Mouse (Mus musculus) megakaryocyte, embryonic 14.5 days (primary cell): Measurements from ENCODE around the gene Ercc6. TPM values are rescaled to one million over a fixed set of nuclear protein-coding genes. Genes with fewer than 3 reads are reported as not detected.

Experiments used
- H3K27me3 ChIP-seq: replicated peaks from 2 replicates; pipeline ENCODE3; 2012; ENCODE audit warnings: inconsistent platforms
- H3K36me3 ChIP-seq: replicated peaks from 2 replicates; pipeline ENCODE3; 2012; ENCODE audit warnings: low read length, inconsistent platforms, mixed read lengths
- H3K4me1 ChIP-seq: 2 replicates; pipeline ENCODE4 v1.6.1; 2012; ENCODE audit warnings: inconsistent platforms
- H3K4me3 ChIP-seq: replicated peaks from 2 replicates; pipeline ENCODE3; 2012; ENCODE audit warnings: moderate library complexity, mild to moderate bottlenecking, inconsistent platforms
- H3K9me3 ChIP-seq: 2 replicates; pipeline ENCODE4 v1.6.1; 2012; ENCODE audit warnings: inconsistent platforms
- FLI1 ChIP-seq: IDR thresholded peaks from 2 replicates; pipeline ENCODE4 v1.6.1; 2012; ENCODE audit warnings: low read length, inconsistent platforms, mixed read lengths
- GATA1 ChIP-seq: IDR thresholded peaks from 3 replicates; pipeline ENCODE4 v1.6.1; 2012; ENCODE audit warnings: mixed read lengths, low read length, inconsistent platforms, borderline replicate concordance
- polyA plus RNA-seq: library from polyadenylated mRNA; stranded (reverse); fragments of >175 nt; gene quantifications from 2 replicates; pipeline ENCODE4 v1.2.3, GENCODE M21; 2012; ENCODE audit warnings: low replicate concordance; ENCODE audit not compliant: insufficient read depth

Gene Ercc6
- polyA plus RNA-seq, 1 experiment, result 1.0 TPM

DNA sequence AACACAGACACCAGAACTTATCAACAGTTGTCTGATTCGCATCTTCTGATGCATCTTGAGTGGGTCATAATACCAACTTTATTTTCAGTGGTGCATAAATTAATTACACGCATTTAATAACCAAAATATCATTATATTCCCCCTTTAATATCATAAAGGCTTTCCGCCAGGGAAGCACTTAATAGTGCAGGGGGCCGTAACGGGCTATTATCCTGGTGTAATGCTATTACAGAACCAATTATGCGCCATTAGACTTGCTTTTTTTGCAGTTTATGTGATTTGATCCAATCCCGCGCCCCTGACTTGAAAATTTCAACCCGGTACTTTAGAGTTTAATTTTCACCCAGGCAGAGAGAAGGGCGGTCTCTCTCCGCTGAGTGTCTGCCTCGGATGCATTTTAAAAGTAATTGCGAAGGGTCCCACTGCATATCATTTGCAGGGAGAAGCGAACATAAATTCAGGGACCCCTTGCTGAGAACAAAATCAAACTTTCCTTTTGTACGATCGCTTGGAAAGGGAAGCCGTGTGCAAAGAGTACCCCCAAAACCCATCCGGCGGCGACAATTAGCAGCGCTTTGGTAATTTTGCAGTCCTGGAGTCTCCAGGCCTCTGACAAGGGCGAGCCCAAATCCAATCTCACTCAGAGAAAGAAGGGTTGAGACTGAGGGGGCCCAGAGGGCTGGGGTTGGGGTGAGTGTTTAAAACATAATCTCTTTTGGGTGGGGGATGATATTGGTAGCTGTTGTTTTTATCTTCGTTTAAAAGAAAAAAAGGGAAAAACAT lies 85.3 kb downstream of the Ercc6 start:
- H3K9me3 ChIP-seq, result peaks cover 4% of the 10 kb centered on the region; the same call in 1 of the 2 replicates
- peaks cover 93% of the 10 kb centered on the region for H3K27me3 ChIP-seq
- no peaks in the 10 kb centered on the region for H3K36me3 ChIP-seq
- H3K4me3 ChIP-seq, result no peak overlapping the region
- TF ChIP-seq FLI1 (no peak), GATA1 (no peak)
- peaks cover 11% of the 10 kb centered on the region for H3K4me1 ChIP-seq

- TF ChIP-seq GATA1 (no peak), FLI1 (no peak)
- Histone ChIP-seq H3K4me1 (peaks cover 11% of the 10 kb centered on the region), H3K4me3 (no peak within 1 kb of the TSS), H3K9me3 (peaks cover 4% of the 10 kb centered on the region; the same call in 1 of the 2 replicates), H3K36me3 (no peaks in the 10 kb centered on the region), H3K27me3 (peaks cover 93% of the 10 kb centered on the region)
Measured at GRCm38 (mm10) chr14:32599290-32600041, 86.1 kb downstream of the Ercc6 start, which contains the start of gene Prrxl1. Prrxl1 (plus strand) TSS chr14:32599407.

DNA sequence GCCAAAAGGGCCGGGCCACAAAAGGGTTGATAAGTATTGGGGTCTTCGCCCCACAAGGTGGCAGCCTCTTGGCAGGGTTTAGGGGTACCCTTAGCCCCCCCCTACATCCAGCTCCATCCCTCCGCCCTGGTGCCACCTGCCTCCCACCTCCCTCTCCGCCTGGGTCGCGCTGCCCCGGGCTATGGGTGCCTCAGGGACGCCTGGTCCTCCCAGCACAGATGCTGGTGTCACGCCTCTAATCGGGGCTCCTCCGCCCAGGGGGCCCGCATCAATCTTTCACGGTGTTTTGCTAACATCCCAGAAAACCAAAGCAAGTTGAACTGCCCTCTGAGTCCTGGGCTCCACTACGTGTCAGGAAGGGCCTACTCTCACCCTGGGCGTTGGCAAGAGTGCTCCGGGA lies 86.8 kb downstream of the Ercc6 start:
- H3K4me1 ChIP-seq, result peaks cover 11% of the 10 kb centered on the region
- H3K36me3 ChIP-seq, result no peaks in the 10 kb centered on the region
- H3K4me3 ChIP-seq, result no peak overlapping the region
- H3K27me3 ChIP-seq, result peaks cover 89% of the 10 kb centered on the region
- peaks cover 4% of the 10 kb centered on the region; the same call in 1 of the 2 replicates for H3K9me3 ChIP-seq
- TF ChIP-seq GATA1 (no peak), FLI1 (no peak)

- Histone ChIP-seq H3K4me3 (no peak overlapping the region), H3K36me3 (no peaks in the 10 kb centered on the region), H3K4me1 (no peaks in the 10 kb centered on the region), H3K9me3 (no peaks in the 10 kb centered on the region), H3K27me3 (peaks cover 76% of the 10 kb centered on the region)
- no peak for TF ChIP-seq FLI1
Measured at GRCm38 (mm10) chr14:32605508-32605907, 92.2 kb downstream of the Ercc6 start.

DNA sequence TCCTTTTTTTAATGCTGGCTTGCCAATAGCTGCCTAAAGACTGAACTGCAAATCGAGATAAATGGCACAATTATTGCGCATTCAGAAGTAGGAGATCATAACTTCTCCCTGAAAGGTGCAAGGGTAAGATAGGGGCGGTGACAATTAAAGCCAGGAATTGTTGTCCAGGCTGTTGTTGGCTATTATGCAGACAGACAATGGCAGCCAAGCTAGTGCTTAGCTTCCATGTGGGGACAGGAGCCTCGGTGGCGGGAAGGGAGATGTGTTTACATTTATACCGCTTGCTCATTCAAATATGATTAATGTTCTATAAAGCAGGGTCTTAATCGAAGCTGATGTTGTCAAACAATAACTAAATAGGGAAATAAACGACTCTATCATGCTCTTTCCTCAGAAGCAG lies 93.0 kb downstream of the Ercc6 start:
- H3K36me3 ChIP-seq, result no peaks in the 10 kb centered on the region
- TF ChIP-seq FLI1 (no peak), GATA1 (no peak)
- peaks cover 75% of the 10 kb centered on the region for H3K27me3 ChIP-seq
- no peaks in the 10 kb centered on the region for H3K4me1 ChIP-seq
- no peak overlapping the region for H3K4me3 ChIP-seq
- no peaks in the 10 kb centered on the region for H3K9me3 ChIP-seq

- Histone ChIP-seq H3K36me3 (no peaks in the 10 kb centered on the region), H3K4me3 (no peak overlapping the region), H3K27me3 (peaks cover 76% of the 10 kb centered on the region), H3K4me1 (no peaks in the 10 kb centered on the region), H3K9me3 (no peaks in the 10 kb centered on the region)
- TF ChIP-seq FLI1 (no peak), GATA1 (no peak)
Measured at GRCm38 (mm10) chr14:32609392-32609791, 96.1 kb downstream of the Ercc6 start.

GRCm38 (mm10) chr14:32617253-32617652 lies 103.9 kb downstream of the Ercc6 start:
- TF ChIP-seq GATA1, result no peak
- TF ChIP-seq FLI1, result no peak
- no peaks in the 10 kb centered on the region for H3K36me3 ChIP-seq
- H3K4me1 ChIP-seq, result no peaks in the 10 kb centered on the region
- no peak overlapping the region for H3K4me3 ChIP-seq
- no peaks in the 10 kb centered on the region for H3K9me3 ChIP-seq
- H3K27me3 ChIP-seq, result peaks cover 67% of the 10 kb centered on the region

DNA sequence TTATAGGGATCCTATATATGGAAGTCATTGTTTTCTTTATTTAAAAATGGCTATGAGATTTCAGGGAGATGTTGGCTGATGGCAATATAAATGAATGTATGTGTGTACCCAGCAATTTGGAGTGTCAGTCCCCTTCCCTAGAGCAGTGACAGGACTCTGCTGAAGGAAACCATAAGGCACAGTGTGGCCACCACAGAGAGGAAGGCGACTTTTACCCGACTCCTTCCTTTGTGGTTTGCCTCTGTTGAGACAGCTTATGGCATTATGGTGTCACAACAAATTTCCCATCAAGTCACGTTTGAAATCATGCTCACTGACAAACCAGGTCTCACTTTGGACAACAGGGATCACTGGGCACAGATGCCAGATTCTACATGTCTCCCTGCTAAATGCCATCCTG lies 110.9 kb downstream of the Ercc6 start:
- Histone ChIP-seq H3K9me3 (no peaks in the 10 kb centered on the region), H3K4me3 (no peak overlapping the region), H3K27me3 (peaks cover 72% of the 10 kb centered on the region), H3K4me1 (peaks cover 20% of the 10 kb centered on the region), H3K36me3 (no peaks in the 10 kb centered on the region)
- TF ChIP-seq FLI1, result no peak
- TF ChIP-seq GATA1, result no peak

DNA sequence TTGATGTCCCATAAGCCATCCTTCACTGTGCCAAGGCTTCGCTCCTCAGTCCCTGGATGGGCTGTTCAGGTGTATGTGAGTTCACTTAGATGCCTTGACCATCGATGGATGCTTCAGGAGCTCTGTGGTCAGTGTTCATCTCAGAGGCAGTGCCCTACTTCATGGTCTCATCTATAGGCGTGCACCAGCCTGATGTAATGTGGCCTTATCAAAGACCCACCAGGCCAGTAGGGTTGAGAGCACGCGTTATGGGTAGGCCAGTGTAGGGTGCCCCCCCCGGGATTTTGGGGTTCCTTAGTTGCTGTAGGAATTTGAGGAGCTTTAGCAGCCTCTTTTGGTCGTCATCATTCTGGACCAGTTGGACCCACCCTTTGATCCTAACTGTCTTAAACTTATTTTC lies 111.5 kb downstream of the Ercc6 start:
- H3K4me3 ChIP-seq, result peak overlapping the region; percentile 14
- H3K9me3 ChIP-seq, result no peaks in the 10 kb centered on the region
- H3K27me3 ChIP-seq, result peaks cover 71% of the 10 kb centered on the region
- TF ChIP-seq GATA1, result no peak
- TF ChIP-seq FLI1, result no peak
- no peaks in the 10 kb centered on the region for H3K36me3 ChIP-seq
- peaks cover 24% of the 10 kb centered on the region for H3K4me1 ChIP-seq

DNA sequence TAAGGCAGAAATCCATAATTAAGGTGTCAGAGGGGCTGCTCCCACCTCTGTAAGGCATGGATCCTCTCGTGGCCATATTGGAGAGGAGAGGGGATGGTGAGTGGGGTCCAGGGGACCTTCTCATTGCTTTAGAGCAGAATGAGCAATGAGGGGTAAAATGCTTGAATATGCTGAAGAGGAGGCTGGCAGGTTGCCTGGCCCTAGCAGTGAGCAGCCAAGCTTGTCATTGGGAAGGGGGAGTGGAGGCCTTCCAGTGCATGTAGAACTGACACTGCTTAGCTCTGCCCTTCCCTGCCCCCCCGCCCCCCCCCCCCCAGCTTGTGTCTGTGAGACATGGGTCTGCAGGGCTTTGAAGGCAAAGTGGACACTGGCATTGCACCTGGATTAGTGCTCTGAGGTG lies 114.0 kb downstream of the Ercc6 start:
- Histone ChIP-seq H3K9me3 (no peaks in the 10 kb centered on the region), H3K27me3 (peaks cover 68% of the 10 kb centered on the region), H3K4me1 (peaks cover 24% of the 10 kb centered on the region), H3K4me3 (no peak overlapping the region), H3K36me3 (no peaks in the 10 kb centered on the region)
- TF ChIP-seq GATA1, result no peak
- TF ChIP-seq FLI1, result no peak
